Mouse (Mus musculus) left cerebral cortex, adult 9 months (tissue): ENCODE measurements at regions not wholly inside any gene's neighbourhood (a gene's known extent, or its start where the extent isn't known, plus 50 kb on each side); places are given as distances from the start of the nearest gene placed in this dataset.

Experiments
- DNase-seq, 2 experiments: peaks; one replicate each; pipeline ENCODE4 v3.0.0; 2022; ENCODE audit warnings: low spot score in 2 of 2

DNA sequence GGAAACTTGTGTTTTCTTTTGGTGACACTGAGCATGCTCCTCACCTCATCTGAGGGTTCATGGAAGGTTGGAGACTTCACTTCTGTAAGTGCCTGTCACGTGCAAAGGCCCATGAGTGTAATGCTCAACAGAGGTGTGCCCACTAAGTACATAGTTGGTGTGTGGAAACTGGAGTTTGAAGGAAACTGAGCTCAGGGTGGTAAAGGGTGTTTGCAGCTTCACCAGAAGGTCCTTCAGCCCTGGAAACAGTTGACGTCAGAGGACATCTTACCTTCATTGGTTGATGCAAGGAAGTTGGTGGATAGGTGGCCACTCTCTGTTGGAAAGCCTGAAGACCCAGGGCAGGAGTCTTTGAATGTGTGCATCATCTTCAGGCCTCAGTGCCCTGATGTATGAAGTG, 83.0 kb upstream of the Irx3 start:
- DNase-seq: no peak

DNA sequence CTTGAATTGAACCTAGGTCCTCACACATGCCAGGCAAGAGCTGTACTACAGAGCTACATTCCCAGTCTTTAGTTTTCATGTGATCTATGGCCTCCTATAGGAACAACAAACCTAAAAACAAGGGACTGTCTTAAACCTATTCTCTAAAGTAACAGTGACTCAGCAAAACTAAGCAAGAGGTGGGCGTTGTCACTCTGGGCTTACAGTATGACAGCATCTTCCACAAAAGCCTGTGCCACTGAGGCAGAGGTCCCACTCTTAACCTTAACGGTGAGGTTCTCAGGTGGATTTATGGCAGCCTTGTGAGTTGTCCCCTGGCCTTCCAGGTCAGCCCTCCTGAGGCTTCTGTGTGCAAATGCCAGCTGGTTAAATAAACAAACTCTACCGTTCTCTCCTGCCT, 82.5 kb upstream of the Irx3 start:
- no peak for DNase-seq

DNA sequence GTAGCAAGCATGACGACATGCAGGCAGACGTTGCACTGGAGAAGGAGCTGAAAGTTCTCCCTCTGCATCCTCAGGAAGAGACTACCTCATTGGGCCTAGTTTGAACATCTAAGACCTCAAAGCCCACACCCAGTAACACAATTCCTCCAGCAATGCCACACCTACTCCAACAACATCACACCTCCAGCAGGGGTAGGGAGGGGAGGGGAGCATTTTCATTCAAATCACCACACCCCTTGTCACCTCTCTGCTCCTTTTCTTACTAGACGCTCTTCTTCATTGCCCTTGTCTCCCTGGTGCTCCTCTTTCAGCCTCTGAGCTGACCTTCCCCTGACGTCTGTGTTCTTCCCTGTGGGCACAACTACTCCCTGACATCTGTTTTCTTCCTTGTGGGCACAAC, 81.1 kb upstream of the Irx3 start:
- DNase-seq: no peak

DNA sequence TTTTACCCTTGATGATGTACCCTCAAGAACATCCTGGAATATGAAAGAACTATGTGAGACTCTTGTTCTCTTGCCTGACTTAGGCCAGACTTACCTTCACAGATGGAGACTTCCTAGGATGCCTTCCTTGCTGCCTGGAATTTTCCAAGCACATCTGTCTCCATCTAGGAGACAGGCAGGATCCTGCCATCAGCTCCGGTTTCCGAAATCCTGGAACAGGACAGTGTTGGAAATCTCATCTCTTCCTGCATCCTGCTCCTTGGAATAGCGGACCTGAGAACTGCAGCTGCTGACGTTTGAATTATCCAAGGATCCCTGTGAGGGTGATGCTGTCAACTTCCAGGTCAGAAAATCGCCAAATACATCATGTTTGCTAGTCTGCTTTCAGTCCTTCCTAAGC, 77.0 kb upstream of the Irx3 start:
- no peak for DNase-seq

DNA sequence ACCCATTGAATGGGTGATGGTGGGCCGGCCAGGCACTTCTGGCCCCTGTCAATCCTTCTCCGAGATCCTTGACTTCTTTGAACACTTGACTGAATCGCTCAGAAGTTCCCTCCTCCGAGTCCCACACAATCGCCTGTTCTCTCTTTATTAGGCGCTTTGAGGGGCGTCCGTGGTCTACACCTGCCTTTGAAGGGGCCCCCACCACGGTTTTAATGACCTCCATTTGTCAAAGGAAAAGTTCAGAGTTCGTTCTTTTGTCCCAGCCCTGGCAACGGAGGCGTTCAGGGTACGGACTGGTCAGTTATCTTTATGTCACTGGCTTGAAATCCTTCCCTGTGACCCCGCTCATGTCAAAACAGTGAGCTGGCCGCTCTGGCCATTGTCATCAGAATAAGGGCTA, 74.3 kb upstream of the Irx3 start:
- DNase-seq: no peak

DNA sequence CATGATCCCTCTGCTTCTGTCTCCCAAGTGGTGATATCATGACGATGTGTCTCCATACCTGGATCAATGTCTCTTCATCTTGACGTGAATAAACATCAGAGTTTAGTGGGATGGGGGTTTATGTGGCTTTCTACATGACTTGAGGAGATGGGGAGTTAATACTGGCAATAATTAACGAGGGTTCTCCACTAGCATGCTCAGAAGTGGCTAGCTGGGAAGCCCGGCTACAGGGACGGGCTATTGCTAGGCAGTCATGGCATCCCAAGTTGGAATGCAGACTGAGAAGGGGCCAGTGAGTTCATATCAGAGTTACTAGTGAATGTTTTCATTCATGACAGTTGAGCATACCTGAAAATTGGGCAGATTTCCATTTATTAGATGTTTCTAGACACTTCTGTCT, 71.4 kb upstream of the Irx3 start:
- DNase-seq: no peak

DNA sequence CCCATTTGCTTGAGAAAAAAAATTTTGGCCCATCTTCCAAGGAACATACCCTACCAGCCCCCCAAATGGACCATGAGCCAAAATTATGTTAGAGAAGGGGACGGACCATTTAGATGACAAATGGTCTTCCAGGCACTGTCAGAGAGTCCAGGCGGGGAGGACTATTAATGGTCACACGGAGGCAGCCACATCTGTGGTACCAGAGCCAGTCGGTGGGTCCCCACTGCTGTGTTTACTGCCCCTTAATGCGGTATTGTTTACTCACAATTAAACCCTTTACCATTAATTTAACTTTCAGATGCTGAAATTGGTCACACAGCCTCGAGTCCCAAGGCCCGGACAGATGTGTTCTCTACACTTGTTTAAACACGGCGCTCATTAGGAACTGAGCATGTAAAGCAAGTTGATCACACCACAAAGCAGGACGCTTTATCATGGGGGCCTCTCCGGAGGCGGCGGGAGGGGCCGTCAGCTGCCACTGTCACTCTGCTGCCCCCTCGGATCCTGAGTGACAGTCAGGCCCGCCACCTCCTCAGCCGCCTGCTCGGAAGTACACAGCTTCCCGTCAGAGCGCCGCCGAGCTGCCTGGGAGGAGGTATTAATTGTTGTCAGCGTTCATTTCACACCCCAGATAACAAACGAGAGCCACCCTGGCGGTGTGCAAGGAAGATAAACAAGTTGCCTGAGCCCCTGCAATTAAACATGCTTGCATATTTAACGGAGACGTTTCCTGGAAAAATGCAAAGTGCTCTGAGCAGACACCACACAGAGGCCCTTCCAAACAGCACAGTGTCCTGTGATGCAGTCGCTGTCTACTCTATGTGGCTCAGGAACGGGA, 70.6 kb upstream of the Irx3 start:
- DNase-seq: no peak

DNA sequence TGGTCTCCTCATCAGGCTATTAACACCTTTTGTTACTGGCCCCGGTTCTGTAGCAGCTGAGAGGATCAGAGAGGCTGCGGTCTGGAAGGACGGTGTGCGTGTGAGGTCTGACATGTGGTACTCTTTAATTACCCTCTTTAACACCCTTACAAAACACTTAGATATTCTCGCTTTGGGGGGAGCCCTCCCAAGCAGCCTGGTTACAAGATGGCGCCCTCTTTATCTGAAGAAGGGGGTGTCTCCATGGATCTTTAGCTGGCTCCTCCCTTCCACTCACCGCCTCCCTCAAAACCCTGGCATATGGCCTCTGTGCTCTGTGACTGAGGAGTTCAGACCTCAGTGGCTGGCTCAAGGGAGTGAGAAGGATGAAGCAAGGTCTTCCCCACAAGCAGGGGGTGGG, 65.2 kb upstream of the Irx3 start:
- DNase-seq: no peak

DNA sequence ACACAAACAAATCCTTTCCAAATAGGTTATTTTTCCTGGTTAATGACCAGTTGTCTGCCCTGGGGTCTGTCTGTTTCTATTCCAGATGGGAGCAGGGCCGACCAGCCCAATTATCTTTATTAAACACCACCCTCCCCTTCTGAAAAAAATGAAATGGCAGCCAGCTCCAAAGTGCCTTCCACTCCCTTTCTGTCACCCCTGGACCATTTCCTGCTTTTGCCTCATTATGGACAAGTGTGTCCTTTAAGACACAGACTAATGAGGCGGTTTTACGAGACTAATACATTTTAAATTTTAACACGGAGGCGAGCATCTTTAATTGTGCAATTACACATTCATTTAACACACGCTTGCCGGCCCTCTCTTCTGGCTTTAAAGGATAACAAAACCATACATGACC, 64.2 kb upstream of the Irx3 start:
- no peak for DNase-seq

DNA sequence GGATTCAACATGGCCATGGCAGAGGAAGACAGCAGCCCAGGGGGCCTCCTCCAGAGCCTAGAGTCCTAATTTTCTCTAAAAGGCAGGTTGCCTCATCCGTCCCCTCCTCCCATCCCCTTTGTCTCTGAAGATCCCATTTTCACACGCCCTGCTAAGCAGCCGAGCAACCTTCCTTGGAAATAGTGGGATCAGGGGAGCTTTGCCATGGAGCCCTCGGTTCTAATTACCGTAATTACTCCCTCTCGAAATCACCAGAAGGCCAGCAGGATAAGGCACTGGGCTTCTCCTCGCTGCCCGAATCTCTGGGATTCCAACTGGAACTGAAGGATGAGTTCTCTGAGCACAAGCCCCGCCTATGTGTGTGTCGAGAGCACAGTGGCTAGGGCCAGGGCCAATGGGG, 63.5 kb upstream of the Irx3 start:
- DNase-seq: no peak

DNA sequence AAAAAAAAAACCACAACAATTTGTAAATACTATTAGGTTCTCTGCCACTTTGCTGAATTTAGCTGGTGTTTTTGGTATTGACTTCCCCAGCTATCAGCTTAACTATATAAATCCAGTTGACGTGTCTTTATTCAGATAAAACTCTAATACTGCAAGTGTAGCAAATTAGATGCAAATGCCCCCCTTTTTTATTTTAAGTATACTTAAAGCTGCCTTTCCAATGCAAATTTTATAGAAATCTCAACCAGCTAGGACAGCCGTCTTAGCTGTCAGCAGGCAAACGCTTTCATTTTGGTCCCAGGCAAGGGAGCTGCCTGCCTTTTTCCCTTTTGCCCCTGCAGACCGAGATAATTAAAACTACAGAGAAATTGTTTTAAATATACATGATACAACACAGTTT, 61.6 kb upstream of the Irx3 start:
- no peak for DNase-seq

DNA sequence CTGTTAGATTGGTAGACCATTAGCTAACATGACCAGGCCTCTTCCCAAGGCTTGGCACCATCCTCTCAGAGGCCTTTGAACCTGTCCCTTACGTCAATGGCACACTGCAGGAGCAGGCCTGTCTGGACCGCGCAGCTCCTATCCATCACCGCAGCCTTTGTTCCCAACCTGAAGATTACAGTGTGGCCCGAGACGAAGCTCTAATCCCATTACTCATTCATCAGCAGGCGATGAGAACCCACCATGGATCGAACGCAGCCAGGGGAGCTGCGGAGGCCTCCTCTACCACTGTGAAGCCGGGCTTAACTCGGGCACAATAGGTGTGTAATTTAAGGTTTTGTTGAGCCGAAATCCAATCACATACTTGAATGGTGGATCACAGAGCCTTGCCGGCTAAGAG, 54.0 kb upstream of the Irx3 start:
- DNase-seq: no peak

DNA sequence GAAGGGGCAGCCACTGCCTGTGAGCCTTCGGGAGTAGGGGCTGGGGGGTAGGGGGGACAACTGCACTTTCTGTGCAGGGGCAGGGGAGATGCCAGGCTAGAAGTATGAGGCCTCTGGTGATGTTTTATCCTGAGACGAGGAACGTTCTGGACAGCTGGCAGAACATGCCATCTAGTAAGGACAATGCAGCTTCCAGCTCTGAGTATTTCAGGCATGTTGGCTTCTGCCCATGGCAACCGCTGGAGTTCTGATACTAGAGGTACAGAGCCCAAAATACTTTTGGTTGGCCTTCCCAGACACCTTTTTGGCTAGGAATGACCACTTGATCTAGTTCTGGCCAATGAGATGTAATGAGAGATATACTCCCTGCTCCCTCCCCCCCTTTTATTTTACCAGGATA, 52.5 kb upstream of the Irx3 start:
- DNase-seq: no peak

DNA sequence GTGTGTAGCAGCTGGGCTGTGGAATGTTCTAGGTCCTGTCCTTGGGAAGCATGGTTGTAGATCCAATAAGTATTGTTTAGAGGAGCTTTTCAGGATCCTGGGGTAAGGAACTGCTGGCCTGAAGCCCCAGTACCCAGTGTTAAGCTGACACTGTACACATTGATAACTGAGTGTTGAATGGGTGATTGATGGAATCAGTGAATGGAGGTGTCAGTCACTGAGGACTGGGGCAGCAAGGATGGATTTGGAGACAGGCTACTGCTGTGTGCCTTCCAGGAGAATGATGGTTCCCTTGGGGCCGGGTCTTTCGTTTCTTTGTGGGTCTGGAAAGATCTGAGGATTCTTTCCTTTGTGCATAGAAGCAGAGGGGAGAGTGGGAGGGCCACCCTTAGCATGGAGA, 51.9 kb upstream of the Irx3 start:
- DNase-seq: no peak

DNA sequence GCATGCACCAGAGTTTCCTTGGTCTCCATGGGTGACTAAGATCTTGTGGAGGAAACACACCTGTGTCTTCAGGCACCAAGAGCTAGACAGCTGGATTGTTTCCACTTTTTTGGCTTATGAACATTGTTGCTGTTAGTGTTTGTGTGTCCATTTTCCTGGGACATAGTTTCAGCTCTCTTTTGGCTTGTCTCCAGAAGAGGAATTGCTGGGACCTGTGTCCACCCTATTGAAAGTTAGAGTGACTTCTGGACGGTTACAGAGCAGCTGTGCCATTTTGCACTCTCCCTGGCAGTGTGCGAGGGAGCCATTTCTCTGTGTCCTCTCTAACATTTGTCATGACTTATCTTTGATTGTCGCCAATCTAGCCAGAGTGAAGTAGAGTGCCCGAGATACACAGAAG, 51.5 kb upstream of the Irx3 start:
- no peak for DNase-seq
